Mouse (Mus musculus): ENCODE data around the gene Shisal2a.

Shisal2a gene

GRCm38 (mm10) chr4:108338811-108339210 lies 44.3 kb downstream of the Shisal2a start:
- in situ Hi-C loops (cut with MboI; ENCODE audit: low sequenced_read_pairs): no loop called here

- in situ Hi-C loops (cut with MboI; ENCODE audit: low sequenced_read_pairs): no loop called here
Observed at GRCm38 (mm10) chr4:108338321-108338733, 44.8 kb downstream of the Shisal2a start.

DNA sequence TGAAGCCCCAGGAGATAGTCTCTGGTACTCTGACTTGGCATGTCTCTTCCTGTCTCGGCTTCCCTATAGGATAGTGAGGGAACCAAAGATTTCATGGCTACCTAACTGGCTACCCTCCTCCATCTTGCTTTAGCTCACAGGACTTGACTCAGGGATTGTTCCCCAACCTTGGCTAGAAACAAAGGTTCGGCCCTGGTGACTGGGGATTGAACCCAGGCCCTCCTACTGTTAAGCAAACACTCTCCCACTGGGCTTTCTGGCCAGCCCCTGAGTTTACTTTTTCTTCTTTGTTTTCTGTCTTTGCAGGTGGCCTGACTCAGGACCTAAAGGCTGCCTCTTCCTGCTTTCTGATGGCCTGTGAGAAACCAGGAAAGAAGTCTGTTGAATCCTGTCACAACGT lies 45.3 kb downstream of the Shisal2a start:
- in situ Hi-C loops (cut with MboI; ENCODE audit: low sequenced_read_pairs): no loop called here

GRCm38 (mm10) chr4:108336765-108337164 lies 46.4 kb downstream of the Shisal2a start:
- in situ Hi-C loops (cut with MboI; ENCODE audit: low sequenced_read_pairs): no loop called here

DNA sequence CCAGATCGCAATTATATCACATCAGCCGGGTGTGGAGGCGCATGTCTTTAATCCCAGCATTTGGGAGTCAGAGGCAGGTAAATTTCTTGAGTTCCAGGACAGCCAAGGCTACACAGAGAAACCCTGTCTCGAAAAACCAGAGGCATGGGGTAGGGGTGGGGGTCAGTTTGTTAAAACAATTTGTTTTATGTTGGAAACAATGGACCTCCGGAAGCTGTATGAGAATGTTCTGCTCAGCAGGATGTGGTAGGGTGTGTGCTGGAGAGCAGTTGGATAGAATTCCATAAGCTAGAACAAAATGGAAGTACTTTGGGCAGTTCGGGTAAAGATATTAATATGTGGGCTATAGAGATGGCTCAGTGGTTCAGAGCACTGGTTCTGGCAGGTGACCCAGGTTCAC lies 47.7 kb downstream of the Shisal2a start:
- in situ Hi-C loops (cut with MboI; ENCODE audit: low sequenced_read_pairs): no loop called here

DNA sequence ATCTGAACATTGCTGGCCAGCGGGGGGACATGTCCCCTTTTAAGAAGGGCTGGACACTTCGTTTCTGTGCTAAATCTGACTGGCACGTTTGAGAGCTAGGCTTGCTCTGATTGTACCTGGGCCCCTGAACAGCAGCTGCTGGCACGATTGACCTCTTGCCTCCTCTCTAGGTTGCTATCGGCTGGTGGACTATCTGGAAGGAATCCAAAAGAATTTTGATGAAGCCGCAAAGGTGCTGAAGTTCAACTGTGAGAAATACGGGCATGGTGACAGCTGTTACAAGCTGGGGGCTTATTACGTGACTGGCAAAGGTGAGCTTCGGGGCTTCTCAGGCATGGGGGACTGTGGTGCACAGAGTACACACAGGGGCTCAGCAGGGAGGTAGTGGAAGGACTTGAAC lies 51.1 kb downstream of the Shisal2a start:
- in situ Hi-C loops (cut with MboI; ENCODE audit: low sequenced_read_pairs): no loop called here

- in situ Hi-C loops (cut with MboI; ENCODE audit: low sequenced_read_pairs): no loop called here
Observed at GRCm38 (mm10) chr4:108329840-108330239, 53.3 kb downstream of the Shisal2a start.

- in situ Hi-C loops (cut with MboI; ENCODE audit: low sequenced_read_pairs): no loop called here
Observed at GRCm38 (mm10) chr4:108327730-108328484, 55.2 kb downstream of the Shisal2a start, which contains the start of gene Coa7. TSS of gene Coa7 (plus strand) at chr4:108328140.

GRCm38 (mm10) chr4:108327071-108327579 lies 56.0 kb downstream of the Shisal2a start:
- in situ Hi-C loops (cut with MboI; ENCODE audit: low sequenced_read_pairs): no loop called here

DNA sequence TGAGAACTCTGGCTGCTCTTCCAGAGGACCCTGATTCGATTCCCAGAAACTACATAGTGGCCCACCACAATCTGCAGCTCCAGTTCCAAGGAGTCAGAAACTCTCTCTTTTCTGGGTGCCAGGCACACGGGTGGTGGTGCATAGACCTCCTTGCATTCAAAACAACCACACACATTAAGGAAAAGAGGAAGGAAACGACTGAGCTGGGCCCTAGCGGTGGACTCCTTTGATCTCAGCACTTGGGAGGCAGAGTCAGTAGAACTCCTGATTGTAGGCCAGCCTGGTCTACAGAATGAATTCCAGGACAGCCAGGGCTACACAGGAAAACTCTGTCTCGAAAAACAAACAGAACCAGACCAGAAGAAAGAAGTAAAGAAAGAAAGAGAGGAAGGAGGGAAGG lies 59.6 kb downstream of the Shisal2a start:
- in situ Hi-C loops (cut with MboI; ENCODE audit: low sequenced_read_pairs): no loop called here

GRCm38 (mm10) chr4:108320627-108321380 lies 62.3 kb downstream of the Shisal2a start:
- in situ Hi-C loops (cut with MboI; ENCODE audit: low sequenced_read_pairs): no loop called here

GRCm38 (mm10) chr4:108319747-108320146 lies 63.4 kb downstream of the Shisal2a start:
- in situ Hi-C loops (cut with MboI; ENCODE audit: low sequenced_read_pairs): no loop called here

- in situ Hi-C loops (cut with MboI; ENCODE audit: low sequenced_read_pairs): no loop called here
Observed at GRCm38 (mm10) chr4:108318649-108319615, 64.2 kb downstream of the Shisal2a start.

All from CH12F3 (cell line).